Mouse (Mus musculus) adrenal gland, postnatal 4 days (tissue): ENCODE measurements around the gene Mtf1. TPM values are rescaled to one million over a fixed set of nuclear protein-coding genes. Genes with fewer than 3 reads are reported as not detected.
A peak's percentile ranks its signal among the peaks of the same experiment; 100 is the strongest.

Experiments
- DNase-seq, 2 experiments: peaks; one replicate each; pipeline ENCODE4 v3.0.0; 2021 to 2022; ENCODE audit warnings: low spot score in 2 of 2, mixed read lengths in 2 of 2
- total RNA-seq, 2 experiments: library from RNA; stranded (reverse); gene quantifications; 2 replicates each; pipeline ENCODE4 v1.2.3; 2021

Mtf1 gene
- total RNA-seq, 2 experiments from 2014 or later, result 25.0 to 27.8 TPM

- DNase-seq, result peak; percentile 57 to 72
Observed at GRCm38 (mm10) chr4:124850933-124851658, 49.2 kb downstream of the Mtf1 start, which contains the start of gene 1110065P20Rik. Gene 1110065P20Rik, minus strand, starts transcription at chr4:124851196.

GRCm38 (mm10) chr4:124856294-124856693, 54.4 kb downstream of the Mtf1 start:
- no peak for DNase-seq

DNA sequence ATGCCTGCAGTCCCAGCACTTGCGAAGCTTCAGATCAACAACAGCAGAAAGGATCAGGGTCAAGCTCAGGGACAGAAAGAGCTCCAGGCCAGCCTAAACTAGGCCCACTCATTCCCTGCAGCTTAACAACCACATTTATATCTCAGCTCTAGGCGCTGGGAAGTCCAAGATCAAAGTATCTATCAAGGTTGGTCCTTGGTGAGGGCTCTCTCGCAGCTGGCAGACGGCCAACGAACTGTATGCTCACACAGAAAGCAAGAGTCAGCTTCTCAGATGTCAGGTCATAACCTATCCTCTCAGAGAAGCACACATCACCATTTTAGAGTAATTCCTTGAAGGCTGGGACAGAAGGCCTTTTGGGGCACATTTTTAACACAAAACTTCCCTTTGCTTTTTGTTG, 56.5 kb downstream of the Mtf1 start:
- peak in 1 of 2 experiments; percentile 65 for DNase-seq

DNA sequence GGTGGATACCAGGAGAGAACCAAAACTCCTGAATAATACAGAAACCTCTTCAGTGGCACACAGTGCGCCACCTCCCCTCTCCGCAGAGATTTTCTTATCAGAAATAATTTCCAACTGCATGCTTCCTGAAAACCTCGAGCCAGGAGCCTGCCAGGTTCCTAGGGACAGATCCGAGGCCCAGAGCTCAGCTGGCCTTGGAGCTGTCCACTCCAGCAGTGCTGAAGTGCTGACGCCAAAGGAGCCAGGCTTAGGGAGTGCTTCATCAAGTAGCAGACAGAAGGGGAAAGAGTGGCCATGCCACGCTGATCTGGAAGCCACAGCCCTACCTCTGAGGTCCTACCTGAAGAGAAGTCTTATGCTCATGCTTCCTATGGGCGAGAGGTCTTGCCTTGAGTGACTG, 58.5 kb downstream of the Mtf1 start:
- peak; percentile 61 to 67 for DNase-seq

DNA sequence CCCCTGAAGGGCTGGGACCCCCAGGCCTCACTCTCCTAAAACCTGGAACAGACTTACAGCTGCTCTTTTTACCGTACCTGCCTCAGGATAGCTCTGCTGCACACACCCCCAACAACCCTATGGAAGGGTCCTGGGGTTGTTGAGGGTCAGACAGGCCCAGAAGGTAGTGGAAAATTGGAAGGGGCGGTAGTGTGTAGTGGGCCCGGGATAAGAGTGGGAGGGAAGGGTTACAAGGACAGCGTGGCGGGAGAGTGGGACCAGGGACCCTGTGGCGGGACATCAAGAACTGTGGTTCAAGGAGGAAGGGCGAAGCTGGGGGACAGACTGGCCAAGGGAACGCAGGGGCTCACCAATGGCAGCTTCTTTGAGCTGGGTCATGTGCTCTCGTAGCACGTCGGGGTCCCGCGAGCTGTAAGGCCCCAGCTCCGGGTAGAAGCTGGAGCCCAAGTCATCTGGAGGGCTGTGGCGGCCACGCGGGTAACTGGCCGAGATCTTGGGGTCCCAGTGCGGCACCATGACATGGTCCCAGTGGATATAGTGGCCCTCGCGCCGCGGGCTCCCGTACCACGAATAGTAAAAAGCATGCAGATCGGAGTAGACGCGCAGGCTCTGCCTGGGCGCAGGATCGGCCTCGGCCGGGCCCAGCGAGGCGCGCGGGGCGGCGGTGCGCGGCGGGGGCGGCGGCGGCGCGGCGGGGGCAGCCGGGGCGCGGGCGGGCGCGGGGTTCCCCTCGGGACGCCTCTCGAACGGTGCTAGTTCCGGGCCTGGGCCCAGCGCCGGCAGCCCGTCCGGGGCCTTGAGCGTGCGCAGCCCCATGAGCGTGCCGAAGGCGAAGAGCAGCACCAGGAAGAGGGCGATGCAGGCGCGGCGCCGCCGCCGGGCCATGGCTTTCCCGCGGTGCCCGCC, 59.6 kb downstream of the Mtf1 start, which contains the start of gene Maneal:
TSS of gene Maneal (minus strand) at position 889 of the 906 bp plus-strand sequence.
- no peak for DNase-seq

DNA sequence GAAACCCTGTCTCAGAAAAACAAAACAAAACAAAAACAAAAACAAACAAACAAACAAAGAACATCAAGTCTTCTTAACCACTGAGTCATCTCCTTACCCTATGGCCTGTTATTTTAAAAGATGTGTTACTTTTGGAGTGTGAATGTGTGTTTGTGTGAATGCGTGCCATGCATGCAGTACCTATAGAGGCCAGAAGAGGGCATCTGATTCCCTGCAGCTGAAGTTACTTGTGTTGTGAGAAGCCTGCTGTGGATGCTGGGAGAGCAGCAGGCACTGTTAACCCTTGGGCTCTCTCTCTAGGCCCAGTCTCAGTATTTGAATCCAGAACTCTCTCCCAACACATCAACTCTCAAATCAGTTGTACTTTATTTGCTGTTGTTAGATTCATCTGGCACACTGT, 70.8 kb downstream of the Mtf1 start:
- DNase-seq, result no peak

GRCm38 (mm10) chr4:124880599-124880998, 78.7 kb downstream of the Mtf1 start, which contains the start of gene Epha10:
Gene Epha10, plus strand, starts transcription at chr4:124880899.
- DNase-seq, result no peak

GRCm38 (mm10) chr4:124881341-124881908, 79.5 kb downstream of the Mtf1 start:
- no peak for DNase-seq

DNA sequence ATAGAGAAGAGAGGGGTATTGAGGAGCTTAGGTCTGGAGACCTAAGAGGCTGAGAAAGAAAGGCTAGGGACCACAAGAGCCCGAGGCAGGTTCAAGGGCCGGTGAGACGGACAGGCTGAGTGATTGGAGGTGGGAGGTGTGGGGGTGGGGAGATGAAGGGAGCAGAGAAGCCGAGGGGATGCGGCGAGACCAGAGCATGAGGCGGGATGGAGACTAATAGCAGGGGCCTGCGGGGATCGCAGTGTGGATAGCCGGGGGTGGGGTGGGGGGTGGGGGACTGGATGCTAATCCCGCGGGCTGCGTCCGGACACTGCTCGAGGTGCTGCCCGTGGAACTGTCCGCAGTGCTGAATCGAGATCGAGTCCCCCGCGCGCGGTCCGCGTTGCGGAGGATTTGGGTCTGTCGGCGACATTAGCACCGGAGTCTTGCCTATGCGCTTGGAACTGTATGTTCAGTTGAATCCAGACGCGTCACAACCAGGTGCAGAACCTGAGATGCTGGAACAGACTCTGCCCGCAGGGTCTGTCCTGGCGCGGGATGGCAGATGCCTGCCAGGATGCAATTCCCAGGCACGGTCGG, 80.3 kb downstream of the Mtf1 start:
- DNase-seq, result peak; percentile 46 to 49

- no peak for DNase-seq
Observed at GRCm38 (mm10) chr4:124888702-124889101, 86.8 kb downstream of the Mtf1 start.

- DNase-seq, result no peak
Observed at GRCm38 (mm10) chr4:124889935-124890334, 88.0 kb downstream of the Mtf1 start.

DNA sequence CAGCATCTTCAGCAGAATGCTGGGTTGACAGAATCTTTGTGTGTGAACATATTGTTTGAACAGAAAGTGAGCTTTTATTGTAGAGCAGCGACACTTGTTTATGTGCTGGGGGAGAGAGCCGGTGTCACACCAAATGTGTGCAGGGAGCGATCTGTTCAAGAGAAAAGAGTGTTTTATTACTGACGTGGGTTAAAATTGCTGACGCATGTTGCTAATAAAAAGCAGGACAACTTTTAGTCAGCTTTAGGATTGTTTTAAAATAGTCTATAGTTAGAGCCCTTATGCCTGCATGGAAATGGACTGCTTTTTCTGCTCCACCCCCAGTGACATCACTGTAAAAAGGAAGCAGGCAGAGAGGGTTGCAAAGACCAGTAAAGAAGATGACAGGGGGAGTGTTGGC, 88.9 kb downstream of the Mtf1 start:
- DNase-seq, result no peak

- DNase-seq, result no peak
Observed at GRCm38 (mm10) chr4:124893769-124894168, 91.9 kb downstream of the Mtf1 start.

DNA sequence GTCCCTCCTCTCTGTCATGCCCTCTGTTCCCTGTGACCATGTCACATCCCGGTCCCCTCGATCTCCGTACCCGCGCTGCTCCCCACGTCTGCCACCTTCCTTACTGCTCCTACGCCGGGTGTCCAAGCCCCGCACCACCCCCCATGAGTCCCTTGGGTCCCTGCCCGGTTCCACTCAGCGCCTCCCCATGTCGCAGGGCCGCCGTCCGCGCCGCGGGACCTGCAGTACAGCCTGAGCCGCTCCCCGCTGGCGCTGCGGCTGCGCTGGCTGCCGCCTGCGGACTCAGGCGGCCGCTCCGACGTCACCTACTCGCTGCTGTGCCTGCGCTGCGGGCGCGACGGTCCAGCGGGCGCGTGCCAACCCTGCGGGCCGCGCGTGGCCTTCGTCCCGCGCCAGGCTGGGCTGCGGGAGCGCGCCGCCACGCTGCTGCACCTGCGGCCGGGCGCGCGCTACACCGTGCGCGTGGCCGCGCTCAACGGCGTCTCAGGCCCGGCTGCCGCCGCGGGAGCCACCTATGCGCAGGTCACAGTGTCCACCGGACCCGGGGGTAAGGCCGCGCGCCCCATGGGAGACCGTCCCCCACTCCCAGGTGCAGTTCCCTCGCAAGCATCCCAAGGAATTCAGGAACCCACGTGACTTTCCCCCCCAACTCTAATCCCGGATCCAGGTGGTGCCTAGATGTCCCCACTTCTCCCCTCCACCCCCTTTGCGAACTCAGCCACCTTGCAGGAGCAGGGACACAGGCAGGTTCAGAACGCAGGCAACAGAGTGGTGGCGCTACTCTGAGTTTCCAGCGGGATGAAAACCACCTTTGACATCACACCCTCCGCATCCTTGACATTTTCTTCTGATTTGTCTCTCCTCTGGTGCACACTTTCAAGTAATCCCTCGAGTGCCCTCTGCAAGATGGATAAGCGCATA, 92.9 kb downstream of the Mtf1 start:
- DNase-seq, result no peak

- no peak for DNase-seq
Observed at GRCm38 (mm10) chr4:124898428-124898827, 96.5 kb downstream of the Mtf1 start.

Other genes with a start within 250 kb of the Mtf1 start
- not detected for gene 3100002H09Rik, start 191.3 kb upstream of the Mtf1 start, total RNA-seq
- under 1 TPM; 0.23 to 0.34 TPM for gene Pou3f1, start 145.3 kb upstream of the Mtf1 start, total RNA-seq
- gene Utp11, start 108.5 kb upstream of the Mtf1 start, total RNA-seq, result 10 to 100 TPM; 34.3 to 35.9 TPM
- gene Fhl3, start 101.4 kb upstream of the Mtf1 start, total RNA-seq, result 10 to 100 TPM; 15.6 to 17.3 TPM
- 10 to 100 TPM; 58.4 to 62.7 TPM for gene Sf3a3, start 87.3 kb upstream of the Mtf1 start, total RNA-seq
- gene Inpp5b, start 60.3 kb upstream of the Mtf1 start, total RNA-seq, result 10 to 100 TPM; 25.2 to 32.0 TPM
- 10 to 100 TPM; 42.2 to 42.3 TPM for gene Yrdc, start 48.6 kb downstream of the Mtf1 start, total RNA-seq
- gene 1110065P20Rik, start 49.1 kb downstream of the Mtf1 start, total RNA-seq, result 10 to 100 TPM; 50.8 to 60.1 TPM
- 1 to 10 TPM; 7.3 to 7.6 TPM for gene Maneal, start 60.1 kb downstream of the Mtf1 start, total RNA-seq
- gene Epha10, start 78.8 kb downstream of the Mtf1 start, total RNA-seq, result 10 to 100 TPM; 10.2 to 11.2 TPM
- 10 to 100 TPM; 17.8 to 23.3 TPM for gene 9930104L06Rik, start 134.9 kb downstream of the Mtf1 start, total RNA-seq
- 10 to 100 TPM; 25.6 to 31.5 TPM for gene Cdca8, start 137.2 kb downstream of the Mtf1 start, total RNA-seq
- 1 to 10 TPM; 6.7 to 9.7 TPM for gene Rspo1, start 184.3 kb downstream of the Mtf1 start, total RNA-seq
- gene Gnl2, start 214.5 kb downstream of the Mtf1 start, total RNA-seq, result 10 to 100 TPM; 79.6 to 81.6 TPM